Mouse (Mus musculus) monocyte, adult 2 months (primary cell): ENCODE measurements at regions not wholly inside any gene's neighbourhood (a gene's known extent, or its start where the extent isn't known, plus 50 kb on each side); places are given as distances from the start of the nearest gene placed in this dataset.
"Not testable (repeated sequence)": the region's sequence is repeated elsewhere in the genome, so short reads cannot be mapped to it uniquely, and the experiment has no call there.

Experiments used
- DNase-seq, 2 experiments: peaks; one replicate each; pipeline ENCODE4 v3.0.0; 2022; ENCODE audit warnings: low spot score in 2 of 2, low read depth in 1 of 2

DNA sequence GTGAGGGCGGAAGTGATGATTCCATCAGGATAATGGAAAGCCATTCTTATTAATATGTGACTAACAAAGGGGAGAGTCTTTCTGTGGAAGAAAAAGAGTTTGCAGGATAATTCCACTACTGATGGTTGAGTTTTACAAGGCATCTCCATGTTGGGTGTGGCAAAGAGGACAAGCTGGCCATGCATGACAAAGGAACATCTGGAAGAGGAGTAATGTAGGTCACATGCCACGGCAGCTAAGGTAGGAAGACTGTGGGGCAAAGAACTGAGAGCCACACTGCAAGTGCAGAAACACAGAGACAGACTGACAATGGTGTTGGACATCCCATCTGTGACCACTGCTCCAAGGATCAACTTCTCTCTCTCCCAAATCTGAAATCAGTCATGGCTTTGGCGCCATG lies 196.4 kb upstream of the Gdi2 start:
- DNase-seq = no peak

DNA sequence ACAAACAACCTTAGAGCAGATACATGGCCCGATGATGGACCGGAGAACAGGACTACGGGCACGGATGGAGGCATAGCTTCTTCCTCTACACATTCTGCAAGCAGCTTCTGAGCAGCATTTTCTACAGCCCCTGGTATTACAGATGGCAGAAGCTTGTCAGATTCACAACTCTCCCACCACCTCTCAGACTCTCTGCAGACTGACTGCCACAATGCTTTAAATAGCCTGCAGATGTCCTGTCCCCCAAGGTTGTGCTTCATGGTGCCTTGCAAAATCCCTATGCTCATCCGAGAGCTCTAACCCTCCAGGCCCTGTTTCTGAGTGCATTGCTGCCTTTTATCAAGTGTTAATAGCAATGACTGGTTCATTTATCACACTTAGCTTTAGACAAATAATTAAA lies 194.3 kb upstream of the Gdi2 start:
- DNase-seq = no peak

DNA sequence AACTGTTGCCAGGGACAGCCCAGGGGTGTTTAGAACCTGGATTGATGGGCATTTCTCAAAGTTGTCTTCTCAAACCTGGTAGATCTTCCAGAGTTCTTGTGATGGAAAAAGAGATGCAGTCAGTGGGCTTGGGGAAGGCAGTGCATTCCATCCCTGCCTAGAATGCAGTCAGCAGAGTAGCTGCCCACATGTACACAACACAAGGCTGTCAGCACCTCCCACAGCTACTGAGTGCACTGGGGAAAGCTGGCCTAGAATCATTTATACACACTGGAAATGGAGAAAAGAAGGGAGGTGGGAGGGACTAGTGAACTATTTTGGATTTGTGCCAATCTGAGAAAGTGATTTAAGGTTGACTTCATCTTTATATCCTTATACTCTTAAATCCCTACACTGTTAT lies 183.0 kb upstream of the Gdi2 start:
- not testable (repeated sequence) for DNase-seq

DNA sequence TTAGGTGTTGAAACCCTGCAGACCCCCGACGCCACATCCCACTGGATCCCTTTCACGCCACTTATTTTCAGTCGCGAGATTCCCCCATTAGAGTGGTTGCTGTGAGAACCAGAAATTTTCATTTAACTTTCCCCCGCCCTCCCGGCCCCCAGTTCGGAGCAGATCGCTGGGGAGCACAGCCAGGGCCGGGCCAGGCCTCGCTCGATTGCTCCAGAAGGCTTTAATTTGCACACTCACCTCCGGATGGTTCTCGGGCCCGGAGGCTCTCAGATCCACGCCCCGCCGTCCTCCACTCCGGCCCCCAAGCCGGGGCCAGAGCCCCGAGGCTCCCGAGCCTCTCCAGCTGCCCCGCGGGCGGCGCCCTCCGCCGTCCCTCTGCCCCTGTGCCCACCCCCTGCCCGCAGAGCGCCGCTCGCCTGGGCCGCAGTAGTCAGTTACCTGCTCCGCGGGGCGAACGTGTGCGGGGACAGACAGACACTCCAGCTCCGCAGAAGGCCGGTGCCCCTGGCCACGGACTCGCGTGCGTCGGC lies 179.7 kb upstream of the Gdi2 start:
- no peak for DNase-seq

DNA sequence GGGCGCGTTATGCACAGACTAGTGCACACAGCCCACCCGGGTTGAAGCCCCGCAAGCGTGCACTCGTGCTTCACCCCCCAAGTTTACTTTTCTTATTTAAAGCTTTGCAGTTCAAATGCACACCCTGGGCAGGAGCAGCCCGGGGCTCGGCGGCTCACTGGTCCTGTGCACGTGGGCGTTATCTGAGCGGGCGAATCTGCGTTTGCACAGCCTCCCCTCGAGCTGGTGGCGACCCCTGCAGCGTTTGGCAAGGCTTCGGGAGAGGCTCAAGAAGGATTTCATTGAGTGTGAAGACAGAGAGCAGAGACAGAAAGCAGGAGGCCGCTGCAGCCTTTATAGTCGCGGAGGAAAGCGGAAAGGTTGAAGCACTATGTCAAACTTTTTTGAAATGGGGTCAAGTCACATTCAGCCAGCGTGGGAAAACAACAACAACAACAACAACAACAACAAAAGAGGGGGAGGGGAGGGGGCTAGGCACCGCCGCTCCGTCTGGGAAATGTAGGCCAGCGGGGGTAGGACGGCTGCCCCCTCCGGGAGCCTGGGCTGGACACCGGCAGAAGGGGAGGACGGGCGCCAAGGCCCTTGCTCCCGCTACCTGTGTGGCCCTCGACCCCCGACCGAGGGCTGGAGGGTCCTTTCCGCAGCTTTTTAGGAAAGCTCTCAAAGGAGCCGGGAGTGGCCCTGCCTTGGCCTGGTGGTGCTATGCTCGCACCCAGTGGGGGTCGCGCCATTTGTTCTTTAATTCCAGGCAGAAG lies 178.7 kb upstream of the Gdi2 start:
- DNase-seq = no peak

DNA sequence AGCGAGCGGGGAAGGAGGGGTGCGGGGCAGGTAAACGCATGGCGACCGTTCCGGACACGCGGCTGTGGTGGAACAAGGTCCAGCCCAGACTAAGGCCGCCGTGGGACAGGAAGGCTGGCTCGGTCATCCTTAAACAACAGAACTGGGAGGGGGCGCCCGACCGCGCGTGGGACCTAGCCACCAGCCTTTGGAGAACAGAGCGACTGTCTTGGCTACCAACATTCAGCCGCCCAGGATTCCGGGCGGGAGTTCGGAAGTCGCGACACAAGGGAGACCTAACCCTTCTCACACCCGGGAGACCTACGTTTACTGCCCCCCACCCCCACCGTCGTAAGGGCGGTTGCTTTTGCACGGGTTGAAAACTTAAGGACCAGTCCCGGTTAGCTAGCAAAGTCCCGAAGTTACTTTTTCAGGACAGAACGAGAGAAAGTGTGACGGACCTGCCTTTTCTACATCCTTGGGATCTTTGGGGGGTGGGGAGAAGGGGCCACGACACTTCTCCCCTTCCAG lies 178.1 kb upstream of the Gdi2 start:
- not testable (repeated sequence) for DNase-seq

DNA sequence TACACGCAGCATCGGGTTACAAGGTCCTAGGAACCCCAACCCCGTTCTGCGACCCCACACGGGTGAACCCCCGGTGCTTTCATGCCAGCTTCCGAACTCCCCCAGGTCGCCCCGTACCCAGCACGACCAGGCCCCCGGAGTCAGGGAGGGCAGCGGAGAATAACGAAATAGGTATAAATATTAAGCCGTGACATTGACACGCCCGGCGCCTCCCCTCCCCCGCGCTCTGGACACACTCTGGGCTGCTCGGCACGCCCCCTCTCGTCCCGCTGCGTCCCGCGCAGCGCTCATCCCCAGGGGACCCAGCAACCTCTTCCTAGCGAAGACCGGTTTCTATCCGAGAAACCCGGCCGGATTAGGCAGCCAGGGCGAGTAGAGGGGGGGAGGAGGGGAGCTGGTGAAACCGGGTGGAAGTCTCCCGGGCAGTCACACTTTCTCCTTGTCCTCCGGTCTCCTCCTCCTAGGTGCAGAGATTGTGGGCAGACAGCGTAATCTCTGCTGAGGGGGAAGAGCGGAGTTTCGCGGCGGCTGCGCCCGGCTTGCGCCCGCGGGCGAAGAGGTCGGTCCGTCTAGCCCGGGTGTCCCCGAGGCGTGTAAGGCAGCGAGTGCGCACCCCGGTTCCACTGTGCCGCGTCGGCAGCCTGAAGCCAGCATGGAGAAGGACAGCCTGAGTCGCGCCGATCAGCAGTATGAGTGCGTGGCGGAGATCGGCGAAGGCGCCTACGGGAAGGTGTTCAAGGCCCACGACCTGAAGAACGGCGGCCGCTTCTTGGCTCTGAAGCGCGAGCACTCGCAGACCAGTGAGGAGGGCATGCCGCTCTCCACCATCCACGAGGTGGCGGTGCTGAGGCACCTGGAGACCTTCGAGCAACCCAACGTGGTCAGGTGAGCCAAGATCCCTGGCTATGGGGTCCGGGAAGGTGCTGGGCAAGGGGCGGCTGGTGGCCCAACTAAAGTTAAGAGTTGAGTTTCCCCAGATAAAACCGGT lies 177.1 kb upstream of the Gdi2 start:
- DNase-seq = no peak

DNA sequence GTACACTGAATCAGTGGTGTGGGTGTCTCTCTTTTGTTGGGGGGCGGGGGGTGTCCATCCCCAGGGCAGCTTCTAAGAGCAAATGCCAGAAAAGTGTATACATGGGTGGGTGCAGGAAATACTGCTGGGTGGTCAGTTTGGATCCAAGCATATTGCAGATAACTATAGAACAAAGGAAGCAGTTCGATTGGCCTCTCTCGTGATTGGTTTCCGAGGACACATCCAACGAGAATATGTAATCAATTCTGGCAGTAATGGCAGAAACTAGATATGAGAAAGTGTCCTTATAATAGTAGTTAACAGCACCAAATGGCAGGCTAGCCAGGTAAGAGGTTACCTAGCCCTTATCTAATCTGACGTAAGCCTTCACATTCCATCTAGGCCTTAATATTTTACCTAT lies 165.2 kb upstream of the Gdi2 start:
- DNase-seq = no peak

DNA sequence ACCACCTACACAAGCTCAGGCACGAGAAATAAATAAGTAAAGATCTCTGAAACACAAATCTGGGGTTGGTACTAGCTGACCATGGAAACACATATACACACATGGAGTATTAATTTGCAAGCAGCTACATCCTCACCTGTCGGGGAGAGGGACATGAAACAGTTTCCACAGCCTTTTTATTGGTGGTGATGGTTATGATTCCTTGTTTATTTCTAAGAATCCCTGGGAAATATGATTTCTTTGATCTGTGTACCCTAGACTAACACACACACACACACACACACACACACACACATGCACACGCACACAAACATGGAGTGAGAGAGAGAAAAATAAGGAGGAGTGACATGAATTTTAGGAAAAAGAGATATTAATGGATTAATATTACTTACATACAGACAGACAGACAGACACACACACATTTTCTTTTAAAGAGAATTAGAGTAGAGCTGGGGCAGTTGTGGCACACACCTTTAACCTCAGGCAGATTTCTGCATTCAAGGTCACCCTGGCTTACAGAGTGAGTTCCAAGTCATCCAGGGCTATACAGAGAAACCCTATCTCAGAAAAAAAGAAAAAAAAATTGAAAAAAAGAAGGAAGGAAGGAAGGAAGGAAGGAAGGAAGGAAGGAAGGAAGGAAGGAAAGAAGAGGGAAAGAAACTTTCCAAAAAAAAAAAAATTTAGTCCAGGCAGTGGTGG lies 164.2 kb upstream of the Gdi2 start:
- DNase-seq = not testable (repeated sequence)

DNA sequence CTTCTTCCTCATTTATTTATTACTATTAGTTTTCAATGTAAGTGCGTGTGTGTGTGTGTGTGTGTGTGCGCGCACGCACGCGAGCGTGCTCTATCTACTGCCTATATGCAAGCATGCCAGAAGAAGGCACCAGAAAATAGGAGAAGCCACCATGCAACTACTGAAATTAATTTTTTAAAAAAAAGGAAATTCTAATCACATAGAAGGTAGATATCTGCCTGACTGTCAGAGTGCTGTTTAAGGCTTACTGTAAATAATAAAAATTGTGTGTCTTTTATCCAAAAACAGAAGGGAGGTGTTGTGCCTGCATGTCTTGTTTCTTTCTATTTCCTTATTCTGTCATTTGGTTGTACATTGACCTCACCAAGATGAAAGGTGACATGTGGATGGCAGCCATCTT lies 163.1 kb upstream of the Gdi2 start:
- DNase-seq = no peak

DNA sequence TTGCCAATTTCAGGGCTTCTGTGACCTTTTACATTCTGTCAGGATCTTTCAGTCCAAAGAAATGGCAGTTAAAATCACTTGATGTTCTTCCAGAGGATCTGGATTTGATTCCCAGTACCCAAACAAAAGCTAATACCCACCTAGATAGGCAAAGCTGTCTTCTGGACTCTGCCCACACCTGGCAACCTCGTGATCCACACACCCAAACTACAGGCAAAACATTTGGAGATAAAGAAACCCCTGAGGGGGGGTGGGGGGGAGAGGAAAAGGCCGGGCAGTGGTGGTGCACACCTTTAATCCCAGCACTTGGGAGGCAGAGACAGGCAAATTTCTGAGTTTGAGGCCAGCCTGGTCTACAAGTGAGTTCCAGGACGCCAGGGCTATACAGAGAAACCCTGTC lies 160.1 kb upstream of the Gdi2 start:
- DNase-seq = not testable (repeated sequence)

DNA sequence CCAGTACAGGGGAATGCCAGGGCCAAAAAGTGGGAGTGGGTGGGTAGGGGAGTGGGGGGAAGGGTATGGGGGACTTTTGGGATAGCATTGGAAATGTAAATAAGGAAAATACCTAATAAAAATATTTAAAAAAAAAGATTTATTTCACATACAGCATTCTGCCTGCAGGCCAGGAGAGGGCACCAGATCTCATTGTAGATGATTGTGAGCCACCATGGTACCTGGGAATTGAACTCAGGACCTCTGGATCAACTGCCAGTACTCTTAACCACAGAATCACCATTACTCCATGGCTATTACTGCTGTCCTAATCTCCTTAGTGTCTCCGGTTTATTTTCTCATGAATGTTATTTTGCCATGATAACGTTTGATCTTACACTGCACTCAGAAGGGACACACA lies 132.1 kb upstream of the Gdi2 start:
- not testable (repeated sequence) for DNase-seq

DNA sequence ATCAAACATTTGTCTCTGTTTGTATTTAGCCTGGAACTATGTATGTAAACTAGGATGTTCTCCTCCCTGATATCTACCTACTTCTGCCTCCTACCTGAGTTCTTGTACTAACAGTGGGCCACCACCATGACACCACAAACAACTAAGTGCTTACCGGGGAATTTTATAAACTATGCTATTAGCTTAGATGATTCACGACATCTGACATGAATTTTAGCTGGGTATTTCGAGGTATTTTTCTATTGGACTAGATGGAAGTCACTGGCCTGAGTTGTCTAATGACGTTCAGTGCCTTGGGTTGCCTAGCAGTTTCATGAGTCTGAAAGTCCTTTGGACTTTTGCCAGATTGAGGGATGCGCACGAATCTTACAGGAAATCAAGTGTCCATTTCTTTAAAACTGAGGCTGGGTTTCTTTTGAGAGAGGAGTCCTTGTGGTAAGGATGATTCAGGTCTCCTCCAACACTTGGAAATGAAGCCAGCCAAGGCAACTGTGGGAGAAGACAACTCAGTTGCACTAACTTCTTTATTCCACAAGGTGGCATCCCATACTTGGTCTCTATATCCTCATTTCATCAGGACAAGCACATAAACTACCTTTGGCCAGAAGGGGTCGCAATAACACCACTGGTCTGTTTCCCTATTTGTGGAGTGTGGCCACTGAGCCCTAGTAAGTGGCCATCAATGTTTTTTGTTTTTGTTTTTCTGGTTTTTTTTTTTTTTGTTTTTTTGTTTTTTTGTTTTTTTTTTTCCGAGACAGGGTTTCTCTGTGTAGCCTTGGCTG lies 131.4 kb upstream of the Gdi2 start:
- peak; percentile 55 to 73 for DNase-seq

DNA sequence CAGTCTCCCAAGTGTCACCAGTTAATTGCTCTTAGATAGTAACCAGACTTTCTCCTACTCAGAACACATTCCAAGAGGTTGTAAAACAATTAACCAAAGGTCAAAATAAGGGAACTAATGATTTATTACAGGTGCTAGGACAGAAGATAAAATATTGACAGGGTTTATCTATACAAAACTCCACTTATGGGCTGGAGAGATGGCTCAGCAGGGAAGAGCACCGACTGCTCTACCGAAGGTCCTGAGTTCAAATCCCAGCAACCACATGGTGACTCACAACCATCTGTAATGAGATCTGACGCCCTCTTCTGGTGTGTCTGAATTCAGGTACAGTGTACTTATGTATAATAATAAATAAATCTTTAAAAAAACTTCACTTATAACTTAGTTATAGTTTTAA lies 127.6 kb upstream of the Gdi2 start:
- not testable (repeated sequence) for DNase-seq

DNA sequence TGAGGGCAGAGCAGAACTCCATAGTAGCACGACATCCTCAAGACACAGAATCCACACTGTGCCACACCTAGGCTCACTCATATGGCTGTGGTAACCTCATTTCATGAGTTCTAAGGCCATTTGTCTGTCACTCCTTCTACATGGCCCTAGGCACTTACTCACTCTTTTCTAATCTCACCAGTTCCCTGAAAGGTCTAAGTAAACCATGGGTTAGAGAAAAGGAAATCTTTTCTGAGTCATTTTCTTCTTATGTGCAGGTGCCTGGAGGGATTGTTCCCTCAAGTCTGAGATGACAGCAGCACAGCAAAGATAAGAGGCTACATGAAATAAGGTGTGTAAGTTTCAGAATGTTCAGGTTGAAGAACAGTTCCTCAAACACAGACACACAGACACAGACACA lies 120.8 kb upstream of the Gdi2 start:
- no peak for DNase-seq

DNA sequence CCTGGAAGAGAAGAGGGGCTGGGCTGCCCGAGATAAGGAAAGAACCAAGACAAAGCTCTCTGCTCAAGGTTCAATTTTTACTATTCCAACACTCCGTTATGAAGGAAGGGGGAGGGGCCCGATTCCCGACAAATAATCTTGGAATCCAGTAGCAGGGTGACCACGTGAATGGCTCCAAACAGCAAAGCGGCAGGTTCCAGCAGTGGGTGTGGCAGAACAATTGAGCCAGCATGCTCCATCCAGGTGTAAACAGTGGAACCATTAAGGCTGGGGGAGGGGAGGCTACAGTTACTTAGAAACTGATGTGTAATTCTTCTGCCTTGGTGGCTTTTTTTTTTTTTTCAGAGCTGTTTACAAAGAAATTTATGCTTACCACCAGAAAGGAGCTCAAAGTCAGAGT lies 82.5 kb upstream of the Gdi2 start:
- DNase-seq = not testable (repeated sequence)

DNA sequence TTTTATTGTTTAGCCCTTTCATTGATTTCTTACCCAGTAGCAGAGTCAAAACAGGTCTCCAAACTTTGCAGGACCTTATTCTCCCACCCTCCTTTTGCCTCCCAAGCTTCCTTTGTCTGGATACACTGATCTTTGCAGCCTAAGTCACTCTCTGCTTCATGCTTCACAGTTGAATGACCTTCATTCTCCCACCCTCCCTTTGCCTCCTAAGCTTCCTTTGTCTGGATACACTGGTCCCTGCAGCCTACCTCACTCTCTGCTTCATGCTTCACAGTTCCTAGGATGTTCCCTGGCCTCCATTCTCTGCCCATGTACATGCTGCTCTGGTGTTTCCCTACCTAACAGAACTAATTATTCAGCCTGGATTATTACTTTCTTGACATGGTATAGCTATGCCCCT lies 61.0 kb upstream of the Gdi2 start:
- DNase-seq = no peak

DNA sequence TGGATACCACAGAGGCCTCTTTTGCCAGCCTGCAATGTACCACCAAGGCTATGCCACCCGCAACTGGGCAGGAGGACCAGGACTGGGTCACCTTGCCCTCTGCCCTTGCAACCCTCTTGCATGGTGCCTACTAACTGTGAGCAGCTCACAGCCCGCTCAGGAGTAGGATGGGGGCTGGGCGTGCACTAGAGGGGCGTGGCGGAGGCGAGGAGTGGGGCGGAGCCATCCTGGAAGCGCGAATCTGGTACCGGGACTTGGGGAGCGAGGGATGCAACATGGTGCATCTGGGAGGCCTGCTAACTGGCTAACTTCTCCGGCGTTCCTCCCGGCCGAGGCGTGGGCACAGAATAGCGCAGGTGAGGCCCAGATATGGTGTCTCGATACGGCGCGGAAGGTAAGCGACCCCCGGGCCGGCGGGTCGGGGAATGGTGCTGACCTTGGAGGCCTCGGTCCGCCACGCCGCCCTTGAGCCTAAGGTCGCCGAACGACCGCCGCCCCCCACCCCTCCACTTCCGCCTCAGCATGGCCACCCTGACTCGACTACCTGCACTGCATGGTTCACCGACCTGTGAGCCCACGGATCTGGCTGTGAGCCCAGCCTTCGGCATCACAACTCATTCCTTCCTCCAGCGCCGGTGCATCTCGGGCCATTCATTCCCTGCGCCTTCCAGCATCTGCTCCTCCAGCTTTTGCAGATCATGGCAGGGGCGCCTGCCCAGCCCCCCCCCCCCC lies 59.7 kb upstream of the Gdi2 start:
- no peak for DNase-seq
